Mouse (Mus musculus): ENCODE measurements around the gene Borcs5. TPM values are rescaled to one million over a fixed set of nuclear protein-coding genes. Genes with fewer than 3 reads are reported as not detected.

The Borcs5 gene
- total and polyA plus RNA-seq, 3 experiments: 8.8 to 19.6 (median 9.1) TPM

GRCm38 (mm10) chr6:134733800-134734221 lies 94.5 kb downstream of the Borcs5 start:
- Histone ChIP-seq H3K27me3 (ENCODE audit: insufficient read depth, low read length) (no peaks in the 10 kb centered on the region), H3K9me3 (replicated peaks) (no peaks in the 10 kb centered on the region), H3K36me3 (replicated peaks) (peaks cover 38% of the 10 kb centered on the region), H3K4me3 (ENCODE audit: low read depth, low read length) (no peak overlapping the region), H3K4me1 (ENCODE audit: insufficient read depth, low read depth, low read length) (peaks cover 16% of the 10 kb centered on the region)
- DNase-seq (ENCODE audit: low spot score) (no peak), ATAC-seq (ENCODE audit: extremely low read depth, insufficient number of reproducible peaks, low FRiP score, poor library complexity, severe bottlenecking) (no peak)
- no peak for TF ChIP-seq POLR2AphosphoS5 (IDR thresholded peaks at IDR 0.05; ENCODE audit: insufficient replicate concordance, low read depth, low read length)
- no peak for TF ChIP-seq GATA2 (IDR thresholded peaks at IDR 0.05; ENCODE audit: borderline replicate concordance, low read depth, low read length)
- TF ChIP-seq CTCF (IDR thresholded peaks at IDR 0.05; ENCODE audit: low read depth, low read length): no peak
- no peak for TF ChIP-seq TAL1 (conservative IDR thresholded peaks at IDR 0.05; ENCODE audit: low read depth, low read length)
- TF ChIP-seq GATA1 (IDR thresholded peaks at IDR 0.05; ENCODE audit: borderline replicate concordance, low read length): no peak

- Histone ChIP-seq H3K36me3 (replicated peaks) (peaks cover 50% of the 10 kb centered on the region), H3K4me3 (ENCODE audit: low read depth, low read length) (no peak overlapping the region), H3K9me3 (replicated peaks) (no peaks in the 10 kb centered on the region), H3K27me3 (ENCODE audit: insufficient read depth, low read length) (no peaks in the 10 kb centered on the region), H3K4me1 (ENCODE audit: insufficient read depth, low read depth, low read length) (peaks cover 6% of the 10 kb centered on the region)
- TF ChIP-seq GATA1 (IDR thresholded peaks at IDR 0.05; ENCODE audit: borderline replicate concordance, low read length): no peak
- no peak for TF ChIP-seq GATA2 (IDR thresholded peaks at IDR 0.05; ENCODE audit: borderline replicate concordance, low read depth, low read length)
- TF ChIP-seq TAL1 (conservative IDR thresholded peaks at IDR 0.05; ENCODE audit: low read depth, low read length): no peak
- TF ChIP-seq CTCF (IDR thresholded peaks at IDR 0.05; ENCODE audit: low read depth, low read length): no peak
- no peak for TF ChIP-seq POLR2AphosphoS5 (IDR thresholded peaks at IDR 0.05; ENCODE audit: insufficient replicate concordance, low read depth, low read length)
- DNase-seq (ENCODE audit: low spot score) (no peak), ATAC-seq (ENCODE audit: extremely low read depth, insufficient number of reproducible peaks, low FRiP score, poor library complexity, severe bottlenecking) (no peak)
These were observed 97.5 kb downstream of the Borcs5 start for GRCm38 (mm10) chr6:134736853-134737252.

- H3K4me3 ChIP-seq (ENCODE audit: low read depth, low read length): no peak overlapping the region
- H3K27me3 ChIP-seq (ENCODE audit: insufficient read depth, low read length): no peaks in the 10 kb centered on the region
- no peaks in the 10 kb centered on the region; the same call in 1 of the 2 replicates for H3K4me1 ChIP-seq (ENCODE audit: insufficient read depth, low read depth, low read length)
- no peak for ATAC-seq (ENCODE audit: extremely low read depth, insufficient number of reproducible peaks, low FRiP score, poor library complexity, severe bottlenecking)
- no peak for DNase-seq (ENCODE audit: low spot score)
- TF ChIP-seq GATA1 (IDR thresholded peaks at IDR 0.05; ENCODE audit: borderline replicate concordance, low read length) (no peak), GATA2 (IDR thresholded peaks at IDR 0.05; ENCODE audit: borderline replicate concordance, low read depth, low read length) (no peak), CTCF (IDR thresholded peaks at IDR 0.05; ENCODE audit: low read depth, low read length) (no peak), TAL1 (conservative IDR thresholded peaks at IDR 0.05; ENCODE audit: low read depth, low read length) (no peak), POLR2AphosphoS5 (IDR thresholded peaks at IDR 0.05; ENCODE audit: insufficient replicate concordance, low read depth, low read length) (no peak)
- no peaks in the 10 kb centered on the region for H3K9me3 ChIP-seq (replicated peaks)
- peaks cover 30% of the 10 kb centered on the region for H3K36me3 ChIP-seq (replicated peaks)
These were observed 104.3 kb downstream of the Borcs5 start for GRCm38 (mm10) chr6:134743568-134743967.

GRCm38 (mm10) chr6:134745876-134746275 lies 106.6 kb downstream of the Borcs5 start:
- H3K9me3 ChIP-seq (replicated peaks): no peaks in the 10 kb centered on the region
- DNase-seq (ENCODE audit: low spot score) (no peak), ATAC-seq (ENCODE audit: extremely low read depth, insufficient number of reproducible peaks, low FRiP score, poor library complexity, severe bottlenecking) (no peak)
- H3K4me3 ChIP-seq (ENCODE audit: low read depth, low read length): no peak overlapping the region
- no peaks in the 10 kb centered on the region; the same call in 1 of the 2 replicates for H3K4me1 ChIP-seq (ENCODE audit: insufficient read depth, low read depth, low read length)
- TF ChIP-seq CTCF (IDR thresholded peaks at IDR 0.05; ENCODE audit: low read depth, low read length) (no peak), GATA2 (IDR thresholded peaks at IDR 0.05; ENCODE audit: borderline replicate concordance, low read depth, low read length) (no peak), POLR2AphosphoS5 (IDR thresholded peaks at IDR 0.05; ENCODE audit: insufficient replicate concordance, low read depth, low read length) (no peak), TAL1 (conservative IDR thresholded peaks at IDR 0.05; ENCODE audit: low read depth, low read length) (no peak), GATA1 (IDR thresholded peaks at IDR 0.05; ENCODE audit: borderline replicate concordance, low read length) (no peak)
- peaks cover 20% of the 10 kb centered on the region for H3K36me3 ChIP-seq (replicated peaks)
- no peaks in the 10 kb centered on the region for H3K27me3 ChIP-seq (ENCODE audit: insufficient read depth, low read length)

- no peak for DNase-seq (ENCODE audit: low spot score)
- no peaks in the 10 kb centered on the region; the same call in 1 of the 2 replicates for H3K4me1 ChIP-seq (ENCODE audit: insufficient read depth, low read depth, low read length)
- no peak for ATAC-seq (ENCODE audit: extremely low read depth, insufficient number of reproducible peaks, low FRiP score, poor library complexity, severe bottlenecking)
- peaks cover 19% of the 10 kb centered on the region for H3K36me3 ChIP-seq (replicated peaks)
- H3K4me3 ChIP-seq (ENCODE audit: low read depth, low read length): no peak overlapping the region
- no peaks in the 10 kb centered on the region for H3K9me3 ChIP-seq (replicated peaks)
- TF ChIP-seq CTCF (IDR thresholded peaks at IDR 0.05; ENCODE audit: low read depth, low read length) (no peak), TAL1 (conservative IDR thresholded peaks at IDR 0.05; ENCODE audit: low read depth, low read length) (no peak), POLR2AphosphoS5 (IDR thresholded peaks at IDR 0.05; ENCODE audit: insufficient replicate concordance, low read depth, low read length) (no peak), GATA2 (IDR thresholded peaks at IDR 0.05; ENCODE audit: borderline replicate concordance, low read depth, low read length) (no peak), GATA1 (IDR thresholded peaks at IDR 0.05; ENCODE audit: borderline replicate concordance, low read length) (no peak)
- no peaks in the 10 kb centered on the region for H3K27me3 ChIP-seq (ENCODE audit: insufficient read depth, low read length)
These were observed 108.8 kb downstream of the Borcs5 start for GRCm38 (mm10) chr6:134748126-134748525.

- Histone ChIP-seq H3K36me3 (replicated peaks) (peaks cover 27% of the 10 kb centered on the region), H3K9me3 (replicated peaks) (no peaks in the 10 kb centered on the region), H3K4me1 (ENCODE audit: insufficient read depth, low read depth, low read length) (peaks cover 12% of the 10 kb centered on the region), H3K27me3 (ENCODE audit: insufficient read depth, low read length) (no peaks in the 10 kb centered on the region), H3K4me3 (ENCODE audit: low read depth, low read length) (no peak overlapping the region)
- ATAC-seq (ENCODE audit: extremely low read depth, insufficient number of reproducible peaks, low FRiP score, poor library complexity, severe bottlenecking) (no peak), DNase-seq (ENCODE audit: low spot score) (no peak)
- no peak for TF ChIP-seq GATA1 (IDR thresholded peaks at IDR 0.05; ENCODE audit: borderline replicate concordance, low read length)
- TF ChIP-seq POLR2AphosphoS5 (IDR thresholded peaks at IDR 0.05; ENCODE audit: insufficient replicate concordance, low read depth, low read length): no peak
- TF ChIP-seq GATA2 (IDR thresholded peaks at IDR 0.05; ENCODE audit: borderline replicate concordance, low read depth, low read length): no peak
- no peak for TF ChIP-seq CTCF (IDR thresholded peaks at IDR 0.05; ENCODE audit: low read depth, low read length)
- no peak for TF ChIP-seq TAL1 (conservative IDR thresholded peaks at IDR 0.05; ENCODE audit: low read depth, low read length)
These were observed 111.8 kb downstream of the Borcs5 start for GRCm38 (mm10) chr6:134751087-134751486.

Measured in G1E (cell line).